Mouse (Mus musculus): ENCODE results near the gene Unc80.
"Not testable (repeated sequence)": the region's sequence is repeated elsewhere in the genome, so short reads cannot be mapped to it uniquely, and the experiment has no call there.

- TF ChIP-seq CTCF (IDR thresholded peaks at IDR 0.05; ENCODE audit: borderline replicate concordance, insufficient read depth, low read length); POLR2A (IDR thresholded peaks at IDR 0.05; ENCODE audit: low read depth, low read length): not testable (repeated sequence)
Observed at GRCm38 (mm10) chr1:66699630-66700029, 231.5 kb downstream of the Unc80 start.
